Mouse (Mus musculus): ENCODE measurements at regions not wholly inside any gene's neighbourhood (a gene's known extent, or its start where the extent isn't known, plus 50 kb on each side); places are given as distances from the start of the nearest gene placed in this dataset.

DNA sequence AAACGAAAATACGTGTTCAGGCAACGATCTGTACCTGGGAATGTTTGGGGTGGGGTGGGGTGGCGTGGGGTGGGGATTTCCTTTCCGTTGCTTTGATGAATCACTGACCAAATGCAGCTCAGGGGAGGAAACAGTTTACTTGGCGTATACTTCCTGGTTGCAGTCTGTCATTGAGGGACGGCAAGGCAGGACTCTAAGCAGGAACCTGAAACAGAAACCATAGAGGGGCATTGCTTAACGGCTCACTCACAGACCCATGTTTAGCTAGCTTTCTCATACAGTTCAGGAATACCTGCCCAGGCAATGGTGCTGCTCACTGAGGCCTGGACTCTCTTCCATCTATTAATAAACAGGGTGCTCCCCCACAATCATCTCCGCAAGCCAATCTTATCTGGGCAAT is 55.1 kb upstream of the Smox start:
- DNase-seq, result no peak

DNA sequence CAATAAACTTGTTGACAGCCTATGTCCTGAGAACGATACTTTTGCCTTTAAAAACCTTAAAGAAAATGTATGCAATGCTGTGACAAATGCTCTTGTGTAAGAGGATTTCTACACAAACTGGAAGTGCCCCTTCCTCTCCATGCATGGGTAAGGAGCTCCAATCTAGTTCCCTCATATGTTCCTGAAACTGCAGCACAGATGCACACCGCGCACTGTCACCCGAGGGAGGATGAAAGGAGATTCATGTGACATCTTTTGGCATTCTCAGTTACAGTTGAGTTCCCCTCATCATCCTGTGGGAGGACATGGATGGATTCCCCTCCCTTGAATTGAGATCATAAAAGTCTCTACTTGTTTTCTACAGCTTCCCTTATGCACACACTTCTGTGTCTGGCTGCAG is 60.8 kb upstream of the Smox start:
- DNase-seq, result no peak

DNA sequence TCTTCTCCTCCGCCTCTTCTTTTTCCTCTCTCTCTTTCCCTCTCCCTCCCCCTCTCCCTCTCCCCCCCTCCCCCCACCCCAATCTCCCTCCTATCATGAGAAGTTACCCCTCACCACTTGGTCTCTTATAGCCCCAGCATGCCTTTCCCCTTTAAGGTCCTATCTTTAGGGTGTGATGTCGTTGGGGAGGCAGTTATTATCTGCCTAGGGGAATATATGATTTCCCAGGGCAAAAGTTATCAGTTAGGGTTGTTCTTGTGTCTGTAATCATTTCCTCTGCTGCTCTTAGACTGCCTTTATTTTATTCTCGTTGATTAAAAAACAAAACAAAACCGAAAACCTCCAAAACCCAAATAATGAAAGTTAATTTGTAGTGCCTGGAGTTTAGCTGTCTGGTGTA is 63.2 kb upstream of the Smox start:
- no peak for DNase-seq

DNA sequence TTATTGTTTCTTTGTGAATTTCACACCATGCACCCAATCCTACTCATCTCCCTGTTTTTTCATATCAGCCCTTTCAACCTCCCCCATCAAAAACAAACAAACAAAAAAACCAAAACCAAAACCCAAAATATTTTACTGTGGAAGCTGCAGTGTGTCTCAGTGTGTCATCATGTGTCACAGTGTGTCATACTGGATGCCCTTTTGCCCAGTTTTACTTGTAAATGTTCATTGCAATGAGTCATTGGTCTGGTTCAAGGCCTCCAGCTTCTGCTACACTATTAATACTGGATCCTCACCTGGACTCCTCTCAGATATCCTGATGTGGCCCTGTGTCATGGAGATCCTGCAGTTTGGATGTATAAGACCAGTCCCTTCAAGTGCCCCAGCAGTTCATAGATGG is 64.4 kb upstream of the Smox start:
- DNase-seq, result no peak

DNA sequence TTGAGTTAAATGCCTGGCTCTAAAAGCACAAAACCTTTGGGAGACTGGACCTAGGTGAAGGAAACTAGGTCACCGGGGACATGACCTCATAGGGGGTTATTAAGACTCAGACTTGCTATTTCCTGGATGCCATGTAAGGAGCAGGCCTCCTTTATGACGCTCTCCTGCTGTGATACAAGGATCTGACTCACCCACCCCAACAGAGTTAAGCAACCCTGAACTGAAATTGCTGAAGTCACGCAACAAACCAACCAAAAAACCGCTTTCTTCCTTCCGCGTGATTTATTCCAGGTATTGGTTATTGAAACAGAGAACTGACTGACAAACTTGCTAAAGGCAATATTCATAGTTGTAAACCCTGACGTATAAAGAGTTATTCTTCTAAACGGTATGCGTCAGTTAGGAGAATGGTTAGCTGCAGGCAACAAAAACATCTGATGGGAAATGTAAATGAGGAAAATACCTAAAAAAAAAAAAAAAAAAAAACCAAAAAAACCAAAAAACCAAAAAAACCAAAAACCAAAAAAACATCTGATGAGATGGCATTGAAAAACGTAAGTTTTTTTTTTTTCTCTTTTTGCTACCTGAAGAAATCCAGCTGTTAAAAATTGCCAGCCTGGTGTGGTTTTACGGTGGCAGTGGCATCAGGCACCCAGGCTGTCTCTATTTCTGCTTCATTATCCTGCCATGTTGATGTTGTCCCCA is 67.5 kb upstream of the Smox start:
- DNase-seq, result no peak

DNA sequence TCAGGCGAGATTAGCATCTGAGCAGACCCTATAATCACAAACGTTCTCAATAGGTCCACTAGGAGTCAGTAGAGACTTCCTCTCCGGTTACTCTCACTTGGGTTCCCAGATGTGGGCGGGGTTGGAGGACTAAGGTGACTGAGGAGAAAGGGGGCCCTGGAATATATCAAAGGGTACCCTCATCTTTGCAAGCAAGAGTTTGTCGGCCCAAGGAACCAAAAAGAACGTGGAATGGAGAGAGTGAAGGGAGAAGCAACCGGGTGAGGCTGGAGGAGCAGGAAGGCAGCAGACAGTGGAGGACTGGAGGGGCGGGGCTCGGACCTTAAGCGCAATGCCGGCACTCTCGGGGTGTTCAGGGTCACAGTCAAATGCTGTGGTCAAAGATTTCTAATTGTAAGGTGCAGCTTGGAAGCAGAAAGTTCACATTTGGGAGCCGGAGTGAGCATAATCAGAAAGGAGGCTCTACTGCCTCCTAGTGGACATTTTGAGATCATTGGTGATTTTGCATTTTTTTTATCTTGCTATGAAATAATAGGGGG is 68.3 kb upstream of the Smox start:
- DNase-seq, result peak; percentile 66

DNA sequence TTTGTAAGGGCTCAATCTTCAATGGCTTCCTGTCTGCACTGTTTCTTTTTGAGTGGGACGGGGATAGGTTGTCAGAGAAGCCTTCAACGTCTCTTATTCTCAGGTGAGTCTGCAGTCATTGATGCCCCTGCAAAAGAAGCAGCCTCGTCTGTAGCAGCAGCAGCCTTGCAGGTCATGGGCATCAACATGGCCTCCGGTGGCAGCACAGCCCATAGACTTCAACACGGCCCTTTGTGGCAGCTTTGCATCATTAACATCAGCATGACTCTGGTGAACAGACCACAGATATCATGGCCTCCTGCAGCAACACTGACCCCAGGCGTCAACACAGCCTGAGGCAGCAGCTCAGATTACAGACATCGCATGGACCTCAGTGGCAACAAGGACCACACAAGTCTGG is 65.4 kb upstream of the Rnf24 start:
- DNase-seq, result no peak

DNA sequence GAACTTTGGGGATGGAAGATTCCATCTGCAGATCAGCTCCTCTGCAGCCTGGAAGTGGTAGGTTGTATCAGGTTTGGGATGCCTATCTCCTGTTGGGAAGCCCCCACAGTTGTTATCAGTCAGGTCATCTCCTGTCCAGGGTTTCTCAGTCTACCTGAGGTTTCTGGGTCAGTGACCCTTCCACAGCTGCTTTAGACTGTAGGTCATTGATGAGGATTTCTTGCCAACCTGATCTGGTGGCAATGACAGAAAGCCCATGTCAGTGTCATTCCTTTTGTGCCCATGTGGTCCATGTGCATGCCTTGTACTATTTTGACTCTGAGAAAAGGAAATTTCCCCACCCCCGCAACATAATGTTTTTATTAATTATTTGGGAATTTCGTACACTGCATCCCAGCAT is 64.8 kb upstream of the Rnf24 start:
- no peak for DNase-seq

DNA sequence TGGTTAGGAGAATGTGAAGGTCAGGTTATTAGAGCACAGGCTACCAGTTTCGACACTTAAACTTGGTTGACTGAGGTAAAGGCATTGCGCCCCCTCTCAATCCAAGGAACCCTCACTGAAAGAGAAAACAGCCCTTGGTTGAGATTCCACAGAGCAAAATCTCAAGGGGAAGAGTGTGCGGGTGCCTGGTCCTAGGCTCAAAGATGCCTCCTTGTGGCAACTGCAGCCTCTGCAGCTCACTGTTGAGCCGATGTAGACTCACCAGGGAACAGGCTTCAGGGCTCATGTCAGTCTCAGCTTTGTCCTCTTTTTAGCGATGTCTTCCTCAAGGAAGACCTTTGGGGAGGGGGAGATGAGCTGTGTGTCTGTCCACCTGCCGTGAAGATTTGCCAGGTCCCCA is 63.8 kb upstream of the Rnf24 start:
- peak; percentile 78 for DNase-seq

DNA sequence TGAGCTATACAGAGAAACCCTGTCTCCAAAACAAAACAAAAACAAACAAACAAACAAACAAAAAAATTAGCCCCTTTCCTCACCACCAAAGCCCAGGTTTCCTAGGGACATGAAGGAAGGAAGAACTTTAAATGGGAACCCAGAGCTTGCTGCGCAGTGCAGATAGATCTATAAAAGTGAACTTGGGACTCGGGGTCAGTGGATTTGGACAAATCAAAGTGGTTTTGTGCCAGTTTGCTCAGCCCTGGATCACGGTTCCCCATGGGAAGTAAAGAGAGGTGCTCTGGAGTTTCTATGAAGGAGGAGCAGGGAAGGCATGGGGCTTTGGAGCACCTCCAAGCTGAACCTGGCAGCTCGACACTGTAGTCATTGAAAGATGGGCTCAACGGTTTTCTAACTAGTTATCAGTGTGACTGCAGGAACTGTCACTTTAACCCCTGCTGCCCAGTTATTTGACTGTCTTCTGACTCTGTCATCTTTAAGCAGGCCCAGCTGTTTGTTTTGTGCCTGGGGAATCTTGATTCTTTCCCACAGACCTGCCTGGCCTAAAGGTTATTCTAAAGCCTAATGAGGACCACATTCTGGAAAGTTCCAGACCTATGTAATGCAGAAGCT is 58.3 kb upstream of the Rnf24 start:
- no peak for DNase-seq

DNA sequence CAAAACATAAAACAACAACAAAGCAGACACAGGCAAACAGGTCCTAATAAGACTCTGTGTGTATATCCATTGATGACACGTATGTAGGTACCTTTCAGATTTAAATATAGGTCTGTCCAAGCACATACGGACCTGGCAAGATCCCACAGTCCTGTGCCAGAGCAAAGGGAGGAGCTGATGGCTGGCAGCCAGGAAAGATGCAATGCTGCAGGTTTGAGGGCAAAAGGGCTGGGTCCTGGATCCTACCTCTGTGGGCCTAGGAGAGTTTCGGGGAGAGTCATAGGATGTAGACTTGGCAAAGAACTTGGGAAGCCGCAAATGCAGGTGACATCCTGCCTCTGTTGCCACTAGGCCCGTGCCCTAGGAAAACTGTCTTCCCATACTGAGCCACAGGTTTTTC is 54.6 kb upstream of the Rnf24 start:
- no peak for DNase-seq

DNA sequence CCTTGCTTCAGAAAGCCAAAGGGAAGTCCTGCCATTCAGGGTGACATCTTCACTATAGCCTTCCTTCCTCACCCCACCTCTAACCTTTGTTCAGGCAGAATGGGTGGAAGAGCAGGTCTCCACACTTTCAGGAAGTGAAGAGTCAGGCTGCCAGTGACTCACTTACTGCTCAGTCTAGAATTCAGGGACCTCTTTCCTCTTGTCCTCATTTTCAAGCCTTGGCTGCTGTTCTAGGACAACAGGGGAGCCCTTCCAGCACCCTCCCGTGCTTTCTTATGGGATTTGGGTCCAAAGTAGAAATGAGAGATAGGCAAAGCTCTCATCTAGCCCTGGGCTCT is 51.5 kb upstream of the Rnf24 start:
- no peak for DNase-seq

DNA sequence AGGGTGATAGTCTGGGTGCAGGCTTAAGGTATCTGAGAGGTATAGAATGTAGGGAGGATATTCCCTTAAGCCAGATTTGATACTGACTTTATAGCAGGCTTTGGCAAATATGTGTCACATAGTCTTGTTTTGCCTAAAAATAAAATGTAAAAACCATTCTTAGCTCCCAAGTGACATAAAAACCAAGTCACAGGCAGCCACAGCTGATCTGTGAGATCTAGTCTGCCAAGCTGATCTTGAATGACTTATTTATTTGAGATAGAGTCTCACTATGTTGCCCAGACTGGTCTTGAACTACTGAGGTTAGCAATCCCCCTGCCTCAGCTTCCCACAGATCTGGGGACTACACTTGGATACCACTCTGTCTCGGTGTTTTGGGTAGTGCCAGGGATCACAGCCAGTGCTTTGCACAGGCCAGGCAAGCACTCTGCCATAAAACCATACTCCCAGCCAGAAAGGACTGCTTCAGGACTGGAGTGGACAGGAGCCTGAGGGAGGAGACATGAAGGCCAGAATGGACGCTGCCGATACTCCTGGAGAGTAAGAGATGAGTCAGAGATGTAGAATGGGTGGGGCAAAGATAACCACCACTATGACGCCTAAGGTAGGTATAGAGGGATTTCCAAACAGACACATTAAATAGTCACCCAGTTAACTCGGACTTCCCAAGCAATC is 51.0 kb upstream of the Rnf24 start:
- no peak for DNase-seq

All from heart, postnatal 4 days (tissue).